Mouse (Mus musculus): ENCODE results near the gene Sertad3.

Gene Sertad3

GRCm38 (mm10) chr7:27473156-27473834, at the start of gene Sertad3:
Gene Sertad3 (plus strand): TSS chr7:27473768.
- peak; percentile 98 for DNase-seq (ENCODE audit: low spot score)

- DNase-seq (ENCODE audit: low spot score), result no peak
Measured at GRCm38 (mm10) chr7:27427387-27427786, 46.2 kb upstream of the Sertad3 start.

- DNase-seq (ENCODE audit: low spot score), result no peak
Measured at GRCm38 (mm10) chr7:27428002-27428401, 45.6 kb upstream of the Sertad3 start.

- DNase-seq (ENCODE audit: low spot score), result no peak
Measured at GRCm38 (mm10) chr7:27429135-27429534, 44.4 kb upstream of the Sertad3 start.

- no peak for DNase-seq (ENCODE audit: low spot score)
Measured at GRCm38 (mm10) chr7:27433349-27433748, 40.2 kb upstream of the Sertad3 start.

- DNase-seq (ENCODE audit: low spot score), result no peak
Measured at GRCm38 (mm10) chr7:27433794-27434193, 39.8 kb upstream of the Sertad3 start.

- no peak for DNase-seq (ENCODE audit: low spot score)
Measured at GRCm38 (mm10) chr7:27437544-27437943, 36.0 kb upstream of the Sertad3 start.

- DNase-seq (ENCODE audit: low spot score), result no peak
Measured at GRCm38 (mm10) chr7:27440014-27440413, 33.6 kb upstream of the Sertad3 start.

GRCm38 (mm10) chr7:27446051-27446450, 27.5 kb upstream of the Sertad3 start:
- no peak for DNase-seq (ENCODE audit: low spot score)

- DNase-seq (ENCODE audit: low spot score), result no peak
Measured at GRCm38 (mm10) chr7:27446521-27447418, 26.8 kb upstream of the Sertad3 start.

GRCm38 (mm10) chr7:27447419-27448286, 25.9 kb upstream of the Sertad3 start, which contains the start of the genes Sptbn4 and Blvrb:
Gene Sptbn4 (minus strand): TSS chr7:27447686.
Gene Blvrb (plus strand): TSS chr7:27447978.
- DNase-seq (ENCODE audit: low spot score), result peak; percentile 99

GRCm38 (mm10) chr7:27448421-27449206, 25.0 kb upstream of the Sertad3 start:
- DNase-seq (ENCODE audit: low spot score), result no peak

GRCm38 (mm10) chr7:27449256-27449862, 24.2 kb upstream of the Sertad3 start:
- DNase-seq (ENCODE audit: low spot score), result no peak

GRCm38 (mm10) chr7:27451359-27451758, 22.2 kb upstream of the Sertad3 start:
- DNase-seq (ENCODE audit: low spot score), result no peak

GRCm38 (mm10) chr7:27452206-27452770, 21.3 kb upstream of the Sertad3 start:
- no peak for DNase-seq (ENCODE audit: low spot score)

- DNase-seq (ENCODE audit: low spot score), result no peak
Measured at GRCm38 (mm10) chr7:27454461-27455121, 19.0 kb upstream of the Sertad3 start.

- no peak for DNase-seq (ENCODE audit: low spot score)
Measured at GRCm38 (mm10) chr7:27455273-27455672, 18.3 kb upstream of the Sertad3 start.

- DNase-seq (ENCODE audit: low spot score), result no peak
Measured at GRCm38 (mm10) chr7:27458614-27459013, 15.0 kb upstream of the Sertad3 start.

GRCm38 (mm10) chr7:27459640-27460039, 13.9 kb upstream of the Sertad3 start:
- no peak for DNase-seq (ENCODE audit: low spot score)

- DNase-seq (ENCODE audit: low spot score), result no peak
Measured at GRCm38 (mm10) chr7:27460477-27460876, 13.1 kb upstream of the Sertad3 start.
